Mouse (Mus musculus) CD4-positive helper T cell, adult 2 months (primary cell): ENCODE results near the gene Hrg.
"Not testable (repeated sequence)": the region's sequence is repeated elsewhere in the genome, so short reads cannot be mapped to it uniquely, and the experiment has no call there.

ENCODE experiments used
- DNase-seq: peaks from one replicate; pipeline ENCODE4 v3.0.0-alpha.2; 2012; ENCODE audit warnings: low read depth, missing footprints, low spot score

The Hrg gene

DNA sequence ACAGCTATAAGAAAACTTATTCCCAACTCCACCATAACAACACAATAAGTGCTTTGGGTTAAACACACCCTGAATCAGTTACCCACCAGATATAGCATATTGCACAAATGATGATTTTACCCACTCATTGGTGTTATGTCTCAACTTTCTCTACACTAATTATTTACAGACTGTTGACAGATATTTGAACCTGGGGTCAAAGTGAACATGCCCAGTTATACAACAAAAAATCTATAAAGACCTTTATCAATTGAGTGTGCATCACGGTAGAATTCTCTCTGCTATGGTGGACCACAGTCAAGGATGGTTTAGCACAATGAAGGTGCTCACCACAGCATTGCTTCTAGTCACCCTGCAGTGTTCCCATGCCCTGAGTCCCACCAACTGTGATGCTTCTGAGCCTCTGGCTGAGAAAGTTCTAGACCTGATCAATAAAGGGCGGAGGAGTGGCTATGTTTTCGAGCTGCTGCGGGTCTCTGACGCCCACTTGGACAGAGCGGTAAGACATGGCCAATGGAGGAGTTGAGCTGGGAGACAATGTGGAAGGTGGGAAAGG is at the start of gene Hrg:
Gene Hrg (plus strand): TSS at position 233 of the 556 bp plus-strand sequence.
- no peak for DNase-seq

DNA sequence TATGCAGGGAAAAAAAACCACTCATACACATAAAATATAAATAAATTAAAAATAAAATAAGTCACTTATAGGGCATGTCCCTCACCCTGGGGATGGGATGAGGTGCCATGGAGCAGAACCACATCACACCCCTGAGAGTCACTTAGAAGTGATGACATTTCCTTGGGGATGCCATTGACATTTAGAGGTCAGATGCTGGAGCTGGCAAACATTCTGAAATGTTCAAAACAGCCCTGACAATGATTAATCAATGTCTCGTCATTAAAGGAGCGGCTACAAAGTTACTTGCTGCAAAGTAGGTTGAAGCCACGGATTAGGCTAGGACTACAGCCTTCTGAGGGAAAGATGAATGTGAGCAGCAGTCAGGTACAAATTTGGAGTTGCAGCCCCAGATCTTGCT is 49.5 kb upstream of the Hrg start:
- DNase-seq = no peak

DNA sequence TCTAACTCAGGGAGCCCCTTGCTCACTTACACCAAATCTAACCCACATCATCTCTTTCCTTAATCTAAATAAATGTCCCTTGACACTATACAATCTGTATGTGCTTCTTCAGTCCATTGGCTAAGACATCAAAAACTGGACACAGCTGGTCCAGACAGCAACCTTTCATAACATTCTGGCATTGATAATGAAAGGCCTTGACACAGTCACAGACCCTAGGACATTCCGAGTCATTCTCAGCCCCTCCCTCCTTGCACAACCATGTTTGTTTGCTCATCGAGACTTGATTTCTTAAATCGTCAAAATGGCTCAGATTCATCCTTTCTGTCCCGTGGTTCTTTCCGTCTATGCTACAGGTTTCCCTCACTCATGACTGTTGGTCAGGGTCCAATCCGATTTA is 41.6 kb upstream of the Hrg start:
- no peak for DNase-seq

DNA sequence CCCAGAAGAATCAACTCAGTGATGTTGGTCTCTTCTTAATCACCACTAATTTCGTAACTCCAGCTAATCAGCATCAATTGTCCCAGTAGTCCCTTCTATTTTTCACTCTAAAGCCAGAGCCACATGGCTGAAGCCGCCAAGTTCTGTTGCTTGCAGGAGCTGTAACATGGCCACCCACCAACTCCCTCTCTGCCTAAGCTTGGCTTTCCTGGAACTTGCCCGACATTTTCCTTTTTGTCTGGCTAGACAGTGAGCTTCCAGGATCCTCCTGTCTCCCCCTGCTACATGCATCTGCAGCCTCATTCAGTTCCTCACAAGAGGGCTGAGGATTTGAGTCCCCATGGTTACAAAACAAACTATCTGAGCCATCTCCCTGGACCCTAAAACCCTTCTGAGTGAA is 38.9 kb upstream of the Hrg start:
- no peak for DNase-seq

DNA sequence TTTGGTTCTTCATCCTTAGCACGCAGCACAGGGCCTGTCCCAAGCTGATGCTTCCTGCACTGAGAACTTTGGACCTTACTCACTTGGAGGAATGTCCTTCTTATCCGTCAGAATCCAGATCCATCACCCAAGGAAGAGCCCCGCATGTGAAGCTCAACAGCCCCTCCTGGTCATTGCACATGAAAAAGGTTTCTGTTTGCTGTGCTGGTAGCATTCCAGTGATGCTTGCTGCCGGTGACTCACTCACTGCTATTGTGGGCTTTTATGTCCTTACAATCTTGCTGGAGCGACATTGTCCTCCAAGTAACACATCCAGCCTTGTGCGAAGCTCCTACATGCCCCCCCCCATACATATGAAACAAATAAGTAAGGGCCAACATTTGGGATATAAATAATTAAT is 38.0 kb upstream of the Hrg start:
- no peak for DNase-seq

DNA sequence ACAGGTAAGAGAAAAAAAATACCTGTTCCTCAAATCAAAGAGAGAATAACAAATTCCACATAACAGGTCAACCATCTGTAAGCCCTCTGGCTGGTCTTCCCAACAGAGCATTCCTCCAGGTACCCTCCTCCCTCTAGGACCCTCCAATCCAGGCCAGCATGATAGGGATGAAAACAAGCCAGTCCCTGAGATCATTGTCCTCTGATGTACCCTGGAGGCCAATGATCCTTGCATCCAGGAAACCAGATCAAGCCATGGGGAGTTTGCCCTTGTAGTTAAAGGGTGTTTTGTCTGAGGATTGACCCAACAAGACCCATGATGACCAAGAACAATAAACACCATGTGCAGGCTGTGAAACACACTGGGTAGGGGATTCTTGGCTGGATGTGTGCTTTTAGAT is 36.6 kb upstream of the Hrg start:
- DNase-seq = no peak

DNA sequence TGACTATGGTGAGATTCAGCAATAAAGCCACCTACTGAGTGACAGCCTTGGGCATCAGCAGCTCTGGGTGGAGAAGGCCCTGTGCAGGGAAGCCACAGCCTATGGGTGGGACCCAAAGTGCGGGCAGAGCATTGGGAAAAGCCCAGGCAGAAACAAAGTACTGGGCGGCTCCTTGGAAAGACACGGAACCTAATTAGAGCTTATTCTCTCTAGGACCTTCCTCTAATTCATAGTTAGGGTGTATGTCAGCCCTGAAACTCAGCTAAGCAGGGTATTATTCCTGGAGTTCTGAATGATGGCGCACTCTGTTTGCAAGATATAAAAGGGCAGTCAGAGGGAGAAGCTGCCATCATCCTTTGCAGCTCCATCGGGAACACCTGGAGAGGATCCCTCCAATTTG is 32.8 kb upstream of the Hrg start, which contains the start of gene Fetub:
Gene Fetub (plus strand): TSS at position 301 of the 400 bp plus-strand sequence.
- no peak for DNase-seq

DNA sequence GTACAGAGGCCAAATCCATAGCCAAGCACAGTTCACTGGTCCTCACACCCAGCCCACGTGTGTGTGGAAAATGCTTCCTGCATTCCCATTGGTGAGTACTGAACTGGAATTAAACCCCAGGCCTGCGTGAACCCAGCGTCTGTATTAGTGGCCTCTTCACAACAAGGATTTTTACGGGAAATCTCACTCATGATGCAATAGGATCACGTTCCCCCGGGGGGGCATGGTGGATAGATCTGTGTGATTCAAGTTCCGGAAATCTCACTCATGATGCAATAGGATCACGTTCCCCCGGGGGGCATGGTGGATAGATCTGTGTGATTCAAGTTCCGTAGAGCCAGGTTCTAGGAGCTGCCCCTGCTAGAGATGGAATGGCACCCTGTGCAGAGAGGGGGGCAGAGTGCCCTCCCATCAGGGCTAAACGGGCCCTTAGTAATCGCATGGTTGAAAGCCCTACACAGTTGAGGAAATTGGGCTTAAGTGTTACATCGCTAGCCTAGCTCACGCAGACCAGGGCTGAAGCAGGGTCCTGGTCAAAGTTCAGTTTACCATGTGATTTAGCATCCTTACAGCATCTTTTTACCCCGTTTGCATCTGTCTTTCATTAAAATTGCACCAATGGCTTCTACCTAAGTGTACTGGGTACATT is 32.1 kb upstream of the Hrg start:
- DNase-seq = no peak

DNA sequence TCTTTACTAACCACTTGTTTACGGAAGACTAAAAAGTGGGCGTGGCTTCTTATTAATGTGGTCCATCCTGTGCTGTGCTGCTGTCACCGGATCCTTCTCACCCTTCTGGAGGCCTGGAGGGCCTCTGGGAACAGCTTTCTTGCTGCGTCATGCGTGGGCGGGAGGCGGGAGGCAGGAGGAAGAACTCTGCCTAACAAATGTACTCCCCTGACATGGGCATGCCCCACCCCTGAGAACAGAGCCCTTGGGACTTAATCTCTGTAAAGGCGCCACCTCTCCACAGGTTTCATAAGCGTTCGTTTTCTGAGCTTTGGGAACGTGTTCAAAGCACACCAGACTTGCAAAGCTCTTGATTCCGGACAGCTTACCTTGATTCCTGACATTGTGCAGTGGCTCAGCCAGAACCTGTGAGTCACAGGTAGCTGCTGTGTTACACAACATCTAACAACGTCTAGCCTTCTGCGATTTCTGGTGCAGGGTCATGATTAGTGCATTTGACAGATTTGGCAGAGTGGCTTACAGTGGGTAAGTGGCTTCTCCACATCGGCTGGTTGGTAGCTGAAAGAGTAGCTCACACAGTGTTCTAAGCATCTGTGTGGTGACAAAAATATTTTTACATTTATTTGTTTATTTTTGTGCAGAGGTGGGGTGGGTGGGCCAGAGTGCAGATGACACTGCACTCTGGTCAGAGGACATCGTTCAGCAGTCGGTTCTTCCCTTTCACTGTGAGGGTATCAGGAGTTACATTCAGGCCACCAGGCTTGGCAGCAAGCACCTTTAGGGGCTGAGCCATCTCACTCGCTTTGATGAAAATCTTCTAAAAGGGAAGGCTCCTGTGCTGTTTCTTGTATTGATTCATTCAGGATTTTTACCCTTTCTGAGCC is 30.7 kb upstream of the Hrg start:
- peak; percentile 68 for DNase-seq

DNA sequence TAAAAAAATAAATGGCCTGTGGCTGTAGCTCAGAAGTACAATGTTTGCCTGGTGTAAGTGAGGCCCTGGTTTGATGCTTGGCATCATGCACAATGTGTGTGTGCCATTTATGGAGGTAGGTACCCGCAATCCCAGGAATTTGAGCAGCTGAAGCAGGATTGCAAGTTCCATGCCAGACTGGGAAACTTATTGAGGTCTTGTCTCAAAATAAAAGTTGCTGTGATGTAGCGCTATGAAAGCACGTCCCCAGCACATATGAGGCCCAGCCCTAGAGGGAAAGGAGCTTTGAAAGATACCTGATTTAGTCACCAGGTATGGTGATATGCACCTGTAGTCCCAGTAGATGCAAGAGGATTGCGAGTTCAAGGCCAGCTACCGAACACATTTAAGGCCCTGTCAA is 29.1 kb upstream of the Hrg start:
- no peak for DNase-seq

DNA sequence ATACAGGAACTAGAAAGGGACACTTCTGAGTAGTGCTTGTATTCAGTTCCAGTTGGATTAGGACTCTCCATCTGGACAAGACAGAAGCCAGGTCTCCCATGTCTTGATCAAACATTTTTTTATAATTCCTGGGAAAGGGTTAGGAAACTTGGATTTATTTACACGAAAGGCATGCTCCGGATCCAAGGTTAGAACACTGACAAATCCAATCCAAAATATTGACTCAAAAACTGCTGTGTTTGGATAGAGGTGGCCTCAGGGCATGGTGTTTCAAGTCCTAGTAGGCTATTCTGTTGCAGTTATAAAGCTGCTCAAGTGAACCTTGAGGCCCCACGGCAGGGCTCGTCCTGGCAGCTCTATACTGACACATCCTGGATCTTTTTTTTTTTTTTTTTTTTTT is 28.4 kb upstream of the Hrg start:
- DNase-seq = no peak

DNA sequence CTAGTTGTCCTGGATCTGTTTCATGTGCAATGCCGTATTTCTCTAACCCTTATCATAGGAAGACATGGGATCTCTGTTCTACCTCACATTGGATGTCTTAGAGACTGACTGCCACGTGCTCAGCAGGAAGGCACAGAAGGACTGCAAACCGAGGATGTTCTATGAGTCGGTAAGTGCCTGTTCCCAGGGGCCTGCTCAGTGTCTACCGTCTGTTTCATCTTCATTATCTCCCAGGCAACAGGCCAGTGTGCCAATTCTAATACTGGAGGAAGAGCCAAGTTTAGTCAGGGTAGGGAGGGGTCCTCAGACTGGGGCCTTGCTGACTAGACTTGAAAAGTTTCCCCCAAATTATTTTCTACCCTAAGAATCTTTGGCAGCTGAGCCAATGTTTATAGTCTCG is 21.3 kb upstream of the Hrg start:
- DNase-seq = no peak

DNA sequence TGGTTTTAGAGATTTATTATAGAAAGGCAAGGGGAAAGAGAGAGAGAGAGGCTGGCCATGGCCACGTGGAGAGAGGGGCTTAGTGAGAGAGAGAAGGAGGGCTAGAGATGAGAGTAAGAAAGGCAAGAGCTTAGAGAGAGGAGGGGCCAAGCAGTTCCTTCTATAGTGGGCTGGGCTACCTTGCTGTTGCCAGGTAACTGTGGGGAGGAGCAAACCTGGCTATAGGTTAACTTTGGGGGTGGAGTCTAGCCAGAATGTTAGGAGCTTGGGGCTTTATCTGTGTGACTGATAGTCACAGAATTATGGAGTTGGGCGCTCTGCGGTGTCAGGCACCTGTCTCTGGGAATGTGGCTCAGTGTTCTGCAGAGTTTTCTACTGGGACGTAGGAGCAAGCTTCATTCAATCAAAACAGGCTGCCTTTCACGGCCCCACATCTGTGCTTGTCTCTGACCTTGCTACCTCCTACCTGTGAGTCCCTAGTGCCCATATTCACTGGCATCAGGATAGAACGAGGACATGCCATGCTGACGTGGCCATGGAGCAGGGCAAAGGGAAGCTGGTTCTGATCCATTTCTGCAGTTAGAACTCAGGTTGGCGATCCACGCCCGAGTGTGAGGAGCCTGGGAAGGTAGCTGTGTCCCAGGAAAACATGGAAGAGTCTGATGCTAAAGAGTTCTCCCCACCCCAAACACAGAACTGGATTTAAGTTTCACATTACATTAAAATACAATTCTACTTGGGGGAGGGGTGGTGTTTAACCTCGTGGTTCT is 19.3 kb upstream of the Hrg start:
- no peak for DNase-seq

DNA sequence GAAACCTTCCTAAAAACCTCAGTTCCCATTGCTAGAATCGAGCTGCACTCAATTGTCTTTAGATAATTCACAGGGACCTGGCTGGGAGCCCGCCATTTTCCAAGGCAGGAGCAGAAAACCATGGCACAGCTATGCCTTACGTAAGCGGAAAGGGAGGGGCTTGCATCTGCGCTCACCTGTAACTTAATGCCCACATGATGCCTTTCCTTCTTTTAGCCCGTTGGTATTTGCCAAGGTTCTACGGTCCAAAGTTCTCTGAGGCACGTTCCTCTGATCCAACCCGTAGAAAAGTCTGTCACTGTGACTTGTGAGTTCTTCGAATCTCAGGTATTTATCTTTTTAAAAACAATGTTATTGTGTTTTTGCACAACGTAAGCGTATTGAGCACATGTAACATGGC is 13.2 kb upstream of the Hrg start:
- no peak for DNase-seq

DNA sequence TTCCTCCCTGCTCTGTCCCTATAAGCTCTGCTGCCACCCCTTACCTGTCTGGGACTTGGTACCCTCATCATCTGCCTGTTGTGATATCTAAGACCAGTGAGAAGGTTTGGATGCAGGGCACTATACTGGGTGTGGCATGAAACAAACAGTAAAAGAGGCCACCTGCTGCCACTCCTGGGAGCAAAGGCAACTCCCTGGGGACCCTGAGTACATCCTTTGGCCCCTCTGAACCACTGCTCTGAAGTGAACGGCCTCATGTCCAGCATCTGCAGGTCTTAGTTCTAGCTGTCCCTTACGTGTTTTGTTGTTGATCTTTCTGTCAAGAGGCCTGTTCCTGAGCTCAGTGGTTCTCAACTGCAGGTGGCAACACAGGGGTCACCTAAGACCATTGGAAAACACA is 12.3 kb upstream of the Hrg start:
- no peak for DNase-seq

DNA sequence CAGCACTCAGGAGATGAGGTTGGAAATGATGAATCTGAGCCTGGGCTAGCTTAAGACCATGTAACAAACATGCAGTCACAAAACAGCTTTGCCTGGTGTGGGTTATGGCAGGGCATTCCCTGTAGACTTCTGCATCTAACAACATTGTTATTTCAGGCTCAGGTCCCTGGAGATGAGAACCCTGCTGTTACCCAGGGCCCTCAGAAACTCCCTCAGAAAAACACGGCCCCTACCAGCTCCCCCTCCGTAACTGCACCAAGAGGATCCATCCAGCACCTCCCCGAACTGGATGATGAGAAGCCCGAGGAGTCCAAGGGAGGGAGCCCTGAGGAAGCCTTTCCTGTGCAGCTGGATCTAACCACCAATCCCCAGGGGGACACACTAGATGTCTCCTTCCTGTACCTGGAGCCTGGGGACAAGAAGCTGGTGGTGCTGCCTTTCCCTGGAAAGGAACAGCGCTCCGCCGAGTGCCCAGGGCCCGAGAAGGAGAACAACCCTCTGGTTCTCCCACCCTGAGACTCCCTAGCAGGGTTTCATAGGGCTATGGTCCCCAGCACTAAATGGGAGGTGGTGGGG is 11.7 kb upstream of the Hrg start:
- no peak for DNase-seq

DNA sequence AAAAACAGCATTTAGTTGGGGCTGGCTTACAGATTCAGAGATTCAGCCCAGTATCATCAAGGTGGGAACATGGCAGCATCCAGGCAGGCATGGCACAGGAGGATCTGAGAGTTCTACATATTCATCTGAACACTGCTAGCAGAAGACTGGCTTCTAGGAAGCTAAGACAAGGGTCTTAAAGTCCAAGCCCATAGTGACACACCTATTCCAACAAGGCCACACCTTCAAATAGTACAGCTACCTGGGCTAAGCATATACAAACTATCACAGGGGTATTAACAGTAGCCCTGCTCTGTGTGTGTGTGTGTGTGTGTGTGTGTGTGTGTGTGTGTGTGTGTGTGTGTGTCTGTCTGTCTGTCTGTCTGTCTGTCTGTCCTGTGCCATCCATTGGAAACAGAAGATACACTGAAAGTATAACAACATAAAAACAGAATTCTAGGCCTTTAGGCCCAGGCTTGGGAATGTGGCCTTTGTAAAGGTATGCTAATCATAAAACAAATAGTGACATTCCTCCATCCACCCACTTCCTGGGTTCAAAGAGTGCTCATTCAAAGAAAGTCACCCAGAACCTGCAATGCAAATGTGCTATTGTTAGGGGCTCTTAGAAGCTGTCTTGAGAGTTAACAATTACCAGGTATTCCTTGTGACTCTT is 8.9 kb upstream of the Hrg start:
- DNase-seq = not testable (repeated sequence)

DNA sequence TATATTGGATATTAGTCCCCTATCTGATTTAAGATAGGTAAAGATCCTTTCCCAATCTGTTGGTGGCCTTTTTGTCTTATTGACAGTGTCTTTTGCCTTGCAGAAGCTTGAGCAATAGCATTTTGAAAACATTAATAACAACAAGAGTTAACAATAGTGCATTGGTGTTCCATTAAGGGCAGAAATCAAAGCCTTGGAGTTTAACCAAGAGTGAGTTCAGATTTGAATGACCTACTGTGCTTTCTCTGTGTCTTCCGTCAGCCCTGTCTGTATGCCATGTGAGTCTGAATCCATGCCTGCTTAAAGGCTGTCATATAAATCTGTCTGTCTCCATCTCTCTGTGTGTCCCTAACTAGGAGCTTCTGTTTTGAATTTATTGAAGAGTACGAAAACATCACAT is 3.5 kb upstream of the Hrg start:
- DNase-seq = no peak

DNA sequence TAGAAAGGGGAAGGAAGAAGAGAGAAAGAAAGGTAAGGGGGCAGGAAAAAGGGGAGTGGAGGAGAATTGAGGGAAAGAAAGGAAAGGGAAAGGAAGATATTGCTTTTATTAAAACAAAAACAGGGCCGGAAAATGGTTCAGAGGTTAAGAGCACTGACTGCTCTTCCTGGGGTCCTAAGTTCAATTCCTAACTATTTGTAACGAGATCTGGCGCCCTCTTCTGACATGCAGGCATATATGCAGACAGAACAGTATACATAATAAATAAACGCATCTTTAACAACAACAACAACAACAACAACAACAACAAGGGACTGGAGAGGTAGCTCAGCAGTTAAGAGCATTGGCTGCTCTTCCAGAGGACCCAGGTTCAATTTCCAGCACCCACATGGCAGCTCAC is 2.2 kb downstream of the Hrg start:
- no peak for DNase-seq

DNA sequence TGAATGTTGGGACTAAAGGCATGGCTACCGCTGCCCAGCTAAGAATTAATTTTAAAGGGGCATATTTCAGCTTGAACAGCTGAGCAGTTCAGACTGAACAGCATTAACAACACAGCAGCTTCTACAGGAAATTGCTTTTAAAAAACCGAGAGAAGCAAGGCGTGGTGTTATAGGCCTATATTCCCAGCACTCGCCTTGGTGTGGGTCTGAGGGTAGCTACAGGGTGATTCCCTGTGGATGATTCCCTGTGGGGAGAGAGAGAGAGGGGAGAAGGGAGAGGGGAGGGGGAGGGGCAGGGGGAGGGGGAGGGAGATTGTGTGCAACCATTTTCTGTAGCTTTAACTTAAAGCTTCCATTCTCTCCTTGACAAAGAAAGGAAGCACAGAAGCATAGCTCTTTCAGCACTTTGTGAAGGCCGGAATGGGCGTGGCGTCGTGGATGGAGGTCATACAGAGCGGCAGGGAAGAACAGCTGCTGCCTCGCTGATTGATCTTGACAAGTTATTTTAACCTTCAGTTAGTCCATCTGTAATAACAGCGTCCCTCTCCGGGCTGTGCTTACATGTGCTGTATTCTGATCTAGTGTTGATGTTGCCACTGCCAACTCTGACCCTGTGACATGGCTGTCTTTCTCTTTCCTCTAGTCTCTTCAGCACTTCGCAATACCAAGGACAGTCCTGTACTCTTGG is 4.7 kb downstream of the Hrg start:
- no peak for DNase-seq

DNA sequence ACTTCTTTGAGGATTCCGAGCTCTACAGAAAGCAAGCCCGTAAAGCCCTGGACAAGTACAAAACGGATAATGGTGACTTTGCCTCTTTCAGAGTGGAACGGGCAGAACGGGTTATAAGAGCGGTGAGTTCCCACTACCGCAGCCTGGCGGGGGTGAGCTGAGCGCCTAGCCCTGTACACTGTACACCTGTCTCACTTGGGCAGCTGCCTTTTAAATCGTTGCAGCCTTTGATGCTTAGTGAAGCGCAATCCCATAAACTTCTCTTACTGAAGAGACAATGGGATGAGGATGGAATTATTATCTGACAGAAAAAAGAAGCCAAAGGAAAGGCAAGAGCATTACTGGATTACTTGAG is 5.2 kb downstream of the Hrg start:
- DNase-seq = no peak
